9 mouse cellular contexts compared by ENCODE assay signal in the genomic region with DNA sequence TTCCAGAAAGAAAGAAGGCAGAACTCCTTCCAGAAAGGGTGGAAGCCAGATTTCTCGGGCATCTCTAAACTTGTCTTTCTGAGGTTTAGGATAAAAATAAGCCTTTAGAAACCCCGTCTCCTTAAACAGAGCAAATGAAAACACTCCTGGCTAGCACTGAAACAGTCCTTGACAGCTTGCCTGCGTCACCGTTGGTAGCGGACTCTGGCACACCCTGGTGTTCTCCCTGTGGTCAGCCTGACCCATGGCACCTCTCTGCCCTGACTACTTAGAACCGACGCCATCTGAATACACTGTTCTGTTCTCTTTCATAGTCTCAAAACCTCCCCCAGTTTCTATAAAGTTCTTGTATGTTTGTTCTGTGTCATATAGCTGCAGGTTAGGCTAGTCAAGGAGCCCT. TPM values are rescaled to one million over a fixed set of nuclear protein-coding genes. Genes with fewer than 3 reads are reported as not detected.
DNase-seq lines count a peak whose midpoint lies in the region; ATAC-seq lines count a peak whose summit lies in the region.
"Had no signal": no experiment of that assay in that cellular context is flagged by ENCODE, and none has a peak within 500 bp of the region (broad histone marks: within the 10 kb centered on the region; RNA-seq: fewer than 3 reads in every experiment).

No protein-coding gene starts in this region.

- no peak overlapping the region for H3K4me3 ChIP-seq in forebrain, embryonic 15.5 days
- H3K4me3 ChIP-seq in forebrain, embryonic 12.5 days (replicated peaks) = no peak overlapping the region
- no peak overlapping the region for H3K4me3 ChIP-seq in heart, embryonic 13.5 days

- DNase-seq in right cerebral cortex, postnatal 25 days = peak; percentile 28
- no peak for DNase-seq in right cerebral cortex, postnatal 4 days
- peak; percentile 56 for DNase-seq in lung, postnatal 14 days
- DNase-seq in embryo, embryonic 9.5 days (ENCODE audit: extremely low spot score) = no peak

- no peaks in the 10 kb centered on the region for H3K9me3 ChIP-seq in forebrain, embryonic 15.5 days
- H3K9me3 ChIP-seq in forebrain, embryonic 12.5 days = no peaks in the 10 kb centered on the region
- no peaks in the 10 kb centered on the region for H3K9me3 ChIP-seq in heart, embryonic 13.5 days

- H3K36me3 ChIP-seq in forebrain, embryonic 15.5 days = peaks cover 19% of the 10 kb centered on the region
- H3K36me3 ChIP-seq in forebrain, embryonic 12.5 days (replicated peaks) = peaks cover 16% of the 10 kb centered on the region
- peaks cover 22% of the 10 kb centered on the region for H3K36me3 ChIP-seq in heart, embryonic 13.5 days

- no peak overlapping the region for H3K9ac ChIP-seq in forebrain, embryonic 15.5 days (replicated peaks)
- no peak overlapping the region for H3K9ac ChIP-seq in forebrain, embryonic 12.5 days
- H3K9ac ChIP-seq in heart, embryonic 13.5 days = peak overlapping the region; percentile 8
- H3K9ac ChIP-seq: liver, embryonic 14.5 days had no signal

- H3K27ac ChIP-seq in forebrain, embryonic 15.5 days (replicated peaks) = peak overlapping the region; percentile 62
- no peak overlapping the region for H3K27ac ChIP-seq in forebrain, embryonic 12.5 days
- peak overlapping the region; percentile 63 for H3K27ac ChIP-seq in heart, embryonic 13.5 days (replicated peaks)
- H3K27ac ChIP-seq: liver, embryonic 14.5 days had no signal

- peaks cover 18% of the 10 kb centered on the region for H3K4me1 ChIP-seq in forebrain, embryonic 15.5 days
- 0 out of 2 replicates have a peak, but pooled peaks cover 4% of the 10 kb centered on the region for H3K4me1 ChIP-seq in forebrain, embryonic 12.5 days
- peaks cover 62% of the 10 kb centered on the region for H3K4me1 ChIP-seq in heart, embryonic 13.5 days

- no peaks in the 10 kb centered on the region for H3K27me3 ChIP-seq in forebrain, embryonic 15.5 days
- H3K27me3 ChIP-seq in forebrain, embryonic 12.5 days = no peaks in the 10 kb centered on the region
- H3K27me3 ChIP-seq in heart, embryonic 13.5 days (replicated peaks) = no peaks in the 10 kb centered on the region

- 60% methylated on average over 7 of the region's 7 CpGs for WGBS in forebrain, embryonic 15.5 days
- 77% methylated on average over 7 of the region's 7 CpGs for WGBS in forebrain, embryonic 12.5 days
- whole genome bisulfite sequencing in heart, embryonic 13.5 days = 39% methylated on average over 7 of the region's 7 CpGs

- no peak overlapping the region for H3K4me2 ChIP-seq in forebrain, embryonic 15.5 days (replicated peaks)
- no peak overlapping the region for H3K4me2 ChIP-seq in forebrain, embryonic 12.5 days
- H3K4me2 ChIP-seq in heart, embryonic 13.5 days = peak overlapping the region; percentile 27; the same call in 1 of the 2 replicates

- ATAC-seq in forebrain, embryonic 15.5 days (replicated peaks) = peak; percentile 41; the same call in 1 of the 2 replicates
- no peak for ATAC-seq in forebrain, embryonic 12.5 days (ENCODE audit: low FRiP score)
- ATAC-seq in heart, embryonic 13.5 days (ENCODE audit: extremely low read depth, insufficient number of reproducible peaks, low FRiP score, low TSS enrichment) = no peak
- no peak for ATAC-seq in CD4-positive, CD25-positive, alpha-beta regulatory T cell, adult 4 months

RNA-seq across cellular contexts. Expression of a gene that starts 17.7 kb away (rescaled TPM):
- polyA plus RNA-seq in forebrain, embryonic 15.5 days (2015; fragmentation: Nextera tagmentation; extraction: Ambion mirVana) = 23.4 and 24.6 TPM in 2 replicates
- polyA plus RNA-seq in forebrain, embryonic 12.5 days (2016; fragmentation: Nextera tagmentation; extraction: Ambion mirVana) = 16.6 and 17.9 TPM in 2 replicates
- 14.4 and 15.6 TPM in 2 replicates for polyA plus RNA-seq in heart, embryonic 13.5 days (2015; fragmentation: Nextera tagmentation; extraction: Ambion mirVana)
- 10 to 100 TPM in 1 of 2 experiments, 1 to 10 TPM in 1; 9.1 to 13.0 TPM for polyA plus RNA-seq in CD4-positive, CD25-positive, alpha-beta regulatory T cell, adult 4 months (2017; shearing (Covaris generic))

RNA-seq across cellular contexts. Expression of a gene that starts 53.9 kb away (rescaled TPM):
- polyA plus RNA-seq in forebrain, embryonic 15.5 days (2015; fragmentation: Nextera tagmentation; extraction: Ambion mirVana) = 55.7 and 60.0 TPM in 2 replicates
- polyA plus RNA-seq in forebrain, embryonic 12.5 days (2016; fragmentation: Nextera tagmentation; extraction: Ambion mirVana) = 57.3 and 58.4 TPM in 2 replicates
- polyA plus RNA-seq in heart, embryonic 13.5 days (2015; fragmentation: Nextera tagmentation; extraction: Ambion mirVana) = 35.8 and 39.4 TPM in 2 replicates
- polyA plus RNA-seq in CD4-positive, CD25-positive, alpha-beta regulatory T cell, adult 4 months (2017; shearing (Covaris generic)) = 10 to 100 TPM; 41.3 to 42.7 TPM

Comparison
In these comparisons a context has a peak if more than half of its experiments do, and no peak if none do; other contexts are left out.
1. DNase-seq: peak in right cerebral cortex, postnatal 25 days (single experiment) and lung, postnatal 14 days (single experiment); none in right cerebral cortex, postnatal 4 days (single experiment) and embryo, embryonic 9.5 days (single experiment).